Mouse (Mus musculus): ENCODE measurements around the gene Enox1.

Enox1 gene

DNA sequence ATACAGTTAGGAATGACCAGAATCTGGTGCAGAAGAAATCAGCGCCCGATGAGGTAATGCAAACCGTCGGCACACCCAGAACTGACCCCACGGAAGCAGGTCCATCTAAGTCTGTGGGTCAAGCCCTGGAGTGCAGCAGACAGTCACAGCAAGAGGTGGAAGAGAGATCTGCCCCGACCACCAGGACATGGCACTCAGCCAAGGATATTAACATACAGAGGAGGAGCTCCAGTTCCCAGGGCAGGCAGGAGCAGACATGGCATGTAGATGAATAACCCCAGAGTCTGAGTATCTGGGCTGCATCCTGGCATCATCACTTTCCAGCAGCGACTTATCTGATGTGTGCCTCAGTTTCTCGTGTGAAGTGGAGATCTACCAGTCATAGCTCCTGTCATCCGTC is 523.3 kb downstream of the Enox1 start:
- TF ChIP-seq GATA4 (IDR thresholded peaks at IDR 0.05; ENCODE audit: insufficient replicate concordance, low read length): no peak

DNA sequence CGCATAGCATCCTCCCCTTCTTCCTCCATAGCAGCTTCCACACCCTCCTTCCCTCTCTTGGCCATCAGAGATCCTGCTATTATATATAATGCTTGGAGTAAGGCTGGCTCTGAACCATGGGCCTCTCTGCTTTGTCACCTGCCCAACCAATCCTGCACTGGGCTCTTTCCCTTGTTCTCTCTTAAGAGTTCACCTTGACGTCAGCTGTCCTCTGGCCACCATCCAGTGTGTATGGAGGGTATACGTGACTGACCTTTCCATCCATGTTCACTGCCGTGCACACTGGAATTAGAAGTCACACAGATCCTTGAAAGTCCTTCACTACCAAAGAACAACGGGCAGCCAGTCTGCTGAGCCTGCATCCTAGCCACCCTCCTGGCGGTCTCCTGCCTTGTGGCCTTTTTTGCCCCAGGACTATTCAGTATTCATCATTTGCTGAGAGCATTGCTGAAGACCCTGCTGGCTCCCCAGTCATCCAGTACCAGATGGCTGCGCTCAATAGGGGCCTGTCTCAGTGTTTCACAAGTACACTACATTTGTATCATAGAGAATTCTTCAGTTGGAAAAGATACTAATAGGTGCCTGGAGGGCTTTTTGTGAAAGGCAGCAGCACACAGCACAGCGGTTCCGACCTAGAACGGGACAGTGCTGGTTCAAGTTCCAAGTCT is 526.5 kb downstream of the Enox1 start:
- TF ChIP-seq GATA4 (IDR thresholded peaks at IDR 0.05; ENCODE audit: insufficient replicate concordance, low read length): no peak

DNA sequence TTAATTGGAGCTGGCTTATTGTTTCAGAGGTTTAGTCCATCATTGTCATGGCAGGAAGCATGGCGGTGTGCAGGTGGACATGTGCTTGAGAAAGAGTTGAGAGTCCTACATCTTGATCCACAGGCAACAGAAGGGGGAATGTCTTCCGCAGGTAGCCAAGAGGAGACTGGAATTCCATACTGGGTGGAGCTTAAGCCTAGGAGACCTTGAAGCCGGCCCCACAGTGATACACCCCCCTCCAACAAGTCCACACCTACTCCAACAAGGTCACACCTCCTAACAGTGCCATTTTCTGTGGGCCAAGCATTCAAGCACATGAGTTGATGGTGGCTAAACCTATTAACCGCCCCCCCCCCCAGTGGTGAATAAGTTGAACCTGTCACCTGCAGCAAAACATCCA is 533.3 kb downstream of the Enox1 start:
- no peak for TF ChIP-seq GATA4 (IDR thresholded peaks at IDR 0.05; ENCODE audit: insufficient replicate concordance, low read length)

DNA sequence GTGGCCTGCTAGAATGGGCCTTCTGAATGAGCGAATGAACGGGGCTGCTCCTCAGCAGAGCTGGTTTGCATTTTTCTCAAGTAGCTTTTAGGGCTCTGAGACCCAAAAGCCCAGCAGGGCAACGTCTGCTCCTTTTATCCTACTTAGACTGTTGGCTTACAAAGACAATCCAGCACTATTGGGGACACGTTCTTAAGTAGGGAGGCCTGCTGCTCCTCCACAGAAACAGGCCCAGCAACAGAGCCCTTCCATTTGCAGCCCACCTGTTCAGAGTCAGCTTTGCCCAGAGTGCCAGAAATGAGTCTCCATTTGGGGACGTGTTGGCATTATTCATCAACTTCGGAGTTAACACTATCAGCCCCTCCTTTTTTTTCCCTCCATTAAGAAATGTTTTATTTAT is 548.4 kb downstream of the Enox1 start:
- no peak for TF ChIP-seq GATA4 (IDR thresholded peaks at IDR 0.05; ENCODE audit: insufficient replicate concordance, low read length)

DNA sequence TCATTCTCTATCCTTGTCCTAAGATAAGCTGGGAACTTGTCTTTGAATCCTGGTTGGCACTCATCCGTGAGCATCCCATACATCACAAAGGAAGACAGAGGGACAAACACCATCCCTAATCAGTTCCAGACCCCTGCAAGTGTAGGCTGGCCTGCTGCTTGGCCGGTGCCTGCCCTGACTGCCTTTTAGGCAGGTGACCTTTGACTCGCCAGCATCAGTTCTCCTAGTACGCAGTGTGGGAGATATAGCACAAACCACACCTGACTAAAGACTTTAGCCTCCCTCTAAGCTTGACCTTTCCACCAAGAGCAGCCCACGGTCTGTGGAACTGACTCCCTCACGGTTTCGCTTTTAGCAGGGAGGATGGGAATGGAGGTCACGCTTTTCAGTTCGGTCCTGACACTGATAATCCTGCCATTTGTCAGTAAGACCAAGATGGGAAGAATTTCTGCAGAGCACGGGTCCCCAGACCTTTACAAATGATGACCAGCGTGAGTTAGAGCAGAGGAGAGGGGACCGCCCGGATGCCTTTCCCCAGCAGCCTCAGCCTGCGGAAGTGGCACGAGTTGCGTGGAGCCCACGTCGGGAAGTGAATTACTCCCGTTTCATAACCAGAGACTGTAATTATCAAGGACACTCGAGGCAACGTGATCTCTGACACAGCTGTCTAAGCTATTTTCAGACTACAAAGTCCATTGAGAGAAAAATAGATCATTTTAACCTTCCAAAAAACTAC is 550.1 kb downstream of the Enox1 start:
- no peak for TF ChIP-seq GATA4 (IDR thresholded peaks at IDR 0.05; ENCODE audit: insufficient replicate concordance, low read length)

DNA sequence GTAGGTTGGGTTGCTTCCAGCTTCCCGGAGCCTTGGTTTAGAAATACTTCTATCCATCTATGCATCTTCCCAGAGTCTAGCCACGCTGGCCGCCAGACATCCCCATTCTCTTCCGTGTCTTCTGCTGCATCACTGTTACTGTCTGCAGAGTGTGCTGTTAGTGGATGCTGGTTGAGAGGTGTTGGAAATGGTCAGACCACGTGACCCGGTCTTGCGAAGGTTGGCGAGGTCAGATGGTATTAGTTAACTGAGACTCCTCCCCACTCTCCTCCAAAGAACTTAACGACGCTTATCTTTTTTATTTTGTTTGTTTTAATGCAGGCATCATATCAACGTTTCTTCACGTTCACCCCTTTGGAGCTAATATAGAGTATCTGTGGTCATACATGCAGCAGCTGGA is 550.7 kb downstream of the Enox1 start:
- TF ChIP-seq GATA4 (IDR thresholded peaks at IDR 0.05; ENCODE audit: insufficient replicate concordance, low read length): no peak

DNA sequence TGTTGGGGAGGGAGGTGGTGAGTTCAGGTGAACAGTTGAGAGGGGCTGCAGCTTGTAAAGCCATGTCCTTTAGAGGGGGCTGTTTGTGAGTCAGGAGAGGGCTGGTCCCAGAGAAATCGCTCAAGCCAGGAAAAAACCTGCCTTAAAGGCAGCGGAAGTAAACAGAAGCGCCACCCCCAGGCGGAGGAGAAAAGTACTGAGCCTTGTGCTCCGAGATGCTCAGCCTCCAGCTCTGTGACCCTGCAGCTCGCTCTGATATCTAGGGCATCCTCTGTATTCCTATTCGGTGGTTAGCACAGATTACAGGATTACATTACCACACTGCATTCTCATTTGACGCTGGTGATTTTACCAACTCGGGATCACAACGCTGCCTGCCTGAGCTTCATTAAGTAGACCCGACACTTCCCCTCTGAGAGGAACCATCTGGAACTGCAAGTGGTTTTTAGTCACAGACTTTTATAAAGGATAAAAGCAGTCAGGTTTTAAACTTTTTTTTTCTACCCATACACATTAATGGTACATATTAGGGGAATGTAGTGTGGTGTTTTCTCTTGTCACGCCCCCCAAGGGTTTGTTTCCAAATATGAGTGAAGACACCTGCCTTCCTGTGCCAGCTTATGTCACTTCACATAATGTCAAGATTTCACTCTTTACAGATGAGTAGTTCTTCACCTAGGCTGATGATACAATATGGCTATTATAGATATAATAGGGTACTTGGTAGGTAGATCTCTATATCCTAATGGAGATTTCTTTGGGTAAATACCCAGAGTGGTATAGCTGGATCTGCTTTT is 552.0 kb downstream of the Enox1 start:
- no peak for TF ChIP-seq GATA4 (IDR thresholded peaks at IDR 0.05; ENCODE audit: insufficient replicate concordance, low read length)

DNA sequence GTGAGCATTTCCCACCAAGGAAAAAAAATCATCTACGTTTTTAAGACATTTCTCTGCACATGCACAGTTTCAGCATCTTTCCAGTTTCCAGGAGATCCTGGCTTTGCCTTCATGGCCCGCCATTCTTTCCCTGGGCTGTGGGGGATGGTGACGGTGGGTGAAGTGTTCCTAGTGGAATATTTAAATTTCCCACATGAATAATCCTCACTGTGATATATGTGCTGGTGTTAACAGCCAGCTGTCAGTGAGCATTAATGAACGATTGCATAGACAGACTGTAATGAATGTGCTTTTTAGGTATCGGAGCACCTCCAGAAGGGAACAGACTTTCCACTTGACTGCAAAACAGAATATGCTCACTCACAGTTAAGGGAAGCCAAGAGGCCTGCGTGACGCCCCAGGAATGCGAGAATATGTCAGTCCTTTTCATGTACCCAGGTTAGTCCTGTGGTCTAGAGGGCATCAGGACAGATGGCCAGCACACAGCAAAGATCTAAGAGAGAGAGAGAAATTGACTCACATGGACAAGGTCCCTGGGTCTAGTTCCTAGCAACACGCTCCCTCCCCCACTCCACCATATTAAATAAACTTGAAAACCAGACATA is 558.5 kb downstream of the Enox1 start:
- TF ChIP-seq GATA4 (IDR thresholded peaks at IDR 0.05; ENCODE audit: insufficient replicate concordance, low read length): no peak

DNA sequence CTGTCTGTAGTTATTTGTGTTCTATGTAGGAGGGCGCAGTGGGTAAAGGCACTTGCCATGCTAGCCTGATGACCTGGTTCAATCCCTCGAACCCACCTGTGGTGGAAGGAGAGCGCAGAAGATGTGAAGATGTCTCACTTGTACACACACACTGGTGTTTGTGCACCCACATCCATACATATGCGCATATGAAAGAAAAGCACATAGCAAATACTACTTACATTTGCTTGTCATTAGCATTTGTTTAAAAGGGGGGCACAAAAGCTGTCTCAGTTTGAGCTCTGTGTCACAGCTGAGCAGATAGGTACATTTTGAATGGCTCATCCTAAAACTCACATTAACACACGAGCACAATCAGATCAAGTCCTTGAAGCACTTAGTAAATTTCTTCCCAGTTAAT is 560.4 kb downstream of the Enox1 start:
- TF ChIP-seq GATA4 (IDR thresholded peaks at IDR 0.05; ENCODE audit: insufficient replicate concordance, low read length): no peak

DNA sequence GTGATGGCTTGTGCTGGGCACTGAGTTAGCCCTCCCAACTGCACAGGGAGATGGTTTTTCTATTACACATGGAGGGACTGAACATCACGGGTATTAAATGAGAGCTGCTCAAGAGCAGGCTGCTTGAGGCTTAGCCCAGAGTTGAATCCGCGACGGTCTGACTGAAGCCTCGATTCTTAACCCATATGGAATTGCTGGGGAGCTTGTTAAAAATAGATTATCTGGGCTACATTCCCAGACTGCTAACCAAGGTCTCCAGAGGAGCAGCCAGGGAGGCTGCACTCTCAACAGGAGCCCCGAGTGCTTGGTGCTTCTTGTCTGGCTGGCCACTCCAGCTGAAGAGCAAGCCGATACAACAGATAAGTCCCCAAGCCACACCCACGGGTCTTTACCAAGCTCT is 562.3 kb downstream of the Enox1 start:
- no peak for TF ChIP-seq GATA4 (IDR thresholded peaks at IDR 0.05; ENCODE audit: insufficient replicate concordance, low read length)

DNA sequence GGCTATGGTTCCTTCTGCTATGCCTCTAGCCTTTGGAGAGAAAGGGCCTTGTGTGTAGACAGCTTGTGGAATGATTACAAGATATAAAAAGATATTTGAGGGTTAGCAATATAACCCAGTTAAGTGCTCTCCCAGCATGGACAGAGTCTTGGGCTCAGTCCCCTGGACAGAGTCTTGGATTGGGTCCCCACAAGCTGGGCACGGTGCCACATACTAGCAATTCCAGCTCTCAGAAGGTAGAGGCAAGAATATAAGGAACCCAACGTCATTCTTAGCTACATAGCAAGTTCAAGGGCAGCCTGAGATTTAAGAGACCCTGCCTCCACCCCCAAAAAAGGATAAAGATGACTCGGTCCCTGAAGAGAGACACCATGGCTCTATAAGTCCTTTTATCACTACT is 581.5 kb downstream of the Enox1 start:
- TF ChIP-seq GATA4 (IDR thresholded peaks at IDR 0.05; ENCODE audit: insufficient replicate concordance, low read length): no peak

DNA sequence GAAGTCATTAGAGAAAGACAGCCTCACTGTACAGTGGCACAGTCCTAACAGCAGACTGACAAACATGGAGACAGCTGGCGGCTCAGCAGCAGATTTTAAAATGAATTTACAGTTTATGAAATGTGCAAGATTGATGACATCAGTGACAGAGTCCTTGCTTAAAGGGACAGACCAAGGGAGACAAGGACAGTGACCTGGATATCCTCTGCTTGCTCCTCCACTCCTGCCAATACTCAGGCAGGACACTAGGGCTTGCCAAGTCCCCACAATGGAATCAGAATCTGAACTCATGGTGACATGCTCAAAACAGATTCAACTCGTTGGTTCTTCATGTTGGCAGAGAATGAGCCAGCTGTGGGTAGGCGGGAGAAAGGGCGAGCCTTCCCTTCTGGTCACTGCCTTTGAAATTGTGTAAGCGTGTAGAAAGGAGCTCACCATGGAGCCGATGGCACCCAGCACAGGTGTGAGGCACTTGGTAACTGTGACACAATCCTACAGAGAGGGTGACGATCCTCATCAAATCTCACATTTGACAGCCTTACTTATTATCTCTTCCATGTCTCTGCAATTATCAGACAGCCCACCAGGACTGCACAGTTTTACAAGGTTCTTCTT is 582.3 kb downstream of the Enox1 start:
- no peak for TF ChIP-seq GATA4 (IDR thresholded peaks at IDR 0.05; ENCODE audit: insufficient replicate concordance, low read length)

DNA sequence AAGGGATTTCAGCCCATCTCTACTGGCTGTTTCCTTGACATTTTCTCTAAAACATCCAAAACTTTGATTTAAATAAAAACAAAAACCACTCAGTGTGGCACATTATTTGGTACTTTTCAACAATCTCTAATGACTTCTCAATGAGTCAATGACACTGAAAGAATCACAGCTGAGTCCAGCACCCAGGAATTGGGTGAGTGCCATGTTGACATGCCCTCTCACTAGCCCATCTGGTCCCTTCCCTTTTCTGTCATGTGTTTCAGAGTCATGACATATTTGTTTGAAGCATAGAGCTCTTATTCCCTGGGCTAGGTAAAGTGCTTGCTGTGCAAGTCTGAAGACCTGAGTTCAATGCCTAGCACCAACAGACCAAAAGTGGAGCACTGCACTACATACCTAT is 582.8 kb downstream of the Enox1 start:
- no peak for TF ChIP-seq GATA4 (IDR thresholded peaks at IDR 0.05; ENCODE audit: insufficient replicate concordance, low read length)

DNA sequence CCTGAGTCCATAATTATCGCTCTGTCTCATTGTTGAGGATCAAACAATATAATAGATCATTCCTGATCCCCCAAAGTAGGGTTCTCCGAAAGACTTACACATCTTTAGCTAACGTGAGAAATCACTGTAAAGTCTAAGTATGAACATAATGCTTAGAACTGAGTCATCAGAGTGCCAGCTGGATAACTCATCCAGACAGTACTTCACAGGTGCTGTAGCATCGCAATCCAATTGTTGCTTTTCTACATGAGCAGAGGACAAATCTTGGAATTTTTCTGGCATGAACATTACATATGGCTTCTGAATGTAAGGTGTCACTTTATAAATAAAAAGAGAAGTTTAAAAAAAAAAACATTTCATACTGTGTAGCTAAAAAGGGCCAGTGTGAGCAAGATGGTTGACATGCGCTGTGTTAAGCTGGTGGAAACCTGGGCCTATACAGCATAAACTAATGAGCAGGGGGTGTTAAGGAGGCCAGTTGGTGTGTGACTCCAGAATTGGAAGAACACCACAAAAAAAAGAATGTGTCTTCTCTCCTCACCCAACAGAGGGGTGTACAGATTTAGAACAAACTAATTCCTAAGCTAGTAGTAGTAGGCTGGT is 588.2 kb downstream of the Enox1 start:
- no peak for TF ChIP-seq GATA4 (IDR thresholded peaks at IDR 0.05; ENCODE audit: insufficient replicate concordance, low read length)

DNA sequence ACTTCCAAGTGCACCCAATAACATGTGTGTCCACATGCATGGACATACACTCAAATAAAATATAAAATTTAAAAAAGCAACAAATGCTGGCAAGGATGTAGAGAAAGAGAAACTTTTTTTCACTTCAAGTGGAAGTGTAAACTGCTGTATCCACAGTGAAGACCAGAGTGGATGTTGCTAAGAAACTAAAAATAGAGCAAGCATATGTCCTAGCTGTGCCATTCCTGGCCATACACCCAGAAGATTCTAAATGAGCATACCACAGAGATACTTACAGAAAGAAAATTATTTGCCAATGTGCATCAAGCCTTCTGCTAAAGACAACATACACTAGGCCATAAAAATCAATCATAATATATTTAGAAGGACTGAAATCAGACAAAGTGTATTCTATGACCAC is 592.4 kb downstream of the Enox1 start:
- TF ChIP-seq GATA4 (IDR thresholded peaks at IDR 0.05; ENCODE audit: insufficient replicate concordance, low read length): no peak
